Mouse (Mus musculus) embryonic facial prominence, embryonic 14.5 days (tissue): ENCODE measurements around the gene Fam217a. TPM values are rescaled to one million over a fixed set of nuclear protein-coding genes. Genes with fewer than 3 reads are reported as not detected.
"Not testable (repeated sequence)": the region's sequence is repeated elsewhere in the genome, so short reads cannot be mapped to it uniquely, and the experiment has no call there.

Experiments
- ATAC-seq: fragments of 200-750 bp; cut with Nextera tagmentation; 2 replicates; pipeline ENCODE4 v1.8.0; 2017; ENCODE audit warnings: low read depth, moderate number of reproducible peaks, moderate TSS enrichment
- DNase-seq: peaks from one replicate; pipeline ENCODE4 v3.0.0-alpha.2; 2015; ENCODE audit warnings: low spot score
- H3K27ac ChIP-seq: fragments of 300-500 bp; sonication (generic); replicated peaks from 2 replicates; pipeline ENCODE4 v1.5.1; 2014; ENCODE audit warnings: low read depth, mild to moderate bottlenecking, low read length, moderate library complexity
- H3K27me3 ChIP-seq: fragments of 300-500 bp; sonication (generic); replicated peaks from 2 replicates; pipeline ENCODE4 v1.6.1; 2014; ENCODE audit warnings: low read length; ENCODE audit not compliant: control insufficient read depth, insufficient read depth
- H3K36me3 ChIP-seq: fragments of 300-500 bp; sonication (generic); 2 replicates; pipeline ENCODE4 v1.6.1; 2014; ENCODE audit warnings: low read length, mixed read lengths; ENCODE audit not compliant: control insufficient read depth, insufficient read depth
- H3K4me1 ChIP-seq: fragments of 300-500 bp; sonication (generic); 2 replicates; pipeline ENCODE4 v1.6.1; 2014; ENCODE audit warnings: antibody characterized with exemption, low read length; ENCODE audit not compliant: control insufficient read depth, insufficient read depth
- H3K4me2 ChIP-seq: fragments of 300-500 bp; sonication (generic); 2 replicates; pipeline ENCODE4 v1.6.1; 2014; ENCODE audit warnings: low read depth, mild to moderate bottlenecking, low read length, moderate library complexity, mixed read lengths
- H3K4me3 ChIP-seq: fragments of 300-500 bp; sonication (generic); 2 replicates; pipeline ENCODE4 v1.5.1; 2014; ENCODE audit warnings: low read depth, mild to moderate bottlenecking, low read length
- H3K9ac ChIP-seq: fragments of 300-500 bp; sonication (generic); 2 replicates; pipeline ENCODE4 v1.6.1; 2014; ENCODE audit warnings: low read depth, mild to moderate bottlenecking, low read length, moderate library complexity, mixed read lengths
- H3K9me3 ChIP-seq: fragments of 300-500 bp; sonication (generic); 2 replicates; pipeline ENCODE4 v1.6.1; 2016; ENCODE audit warnings: low read length; ENCODE audit not compliant: control insufficient read depth
- WGBS: fragments of 180-500 bp; shearing (Covaris S2); extraction: QIAGEN DNeasy Blood & Tissue Kit; methylation state at CpG from one replicate; pipeline ENCODE4 v1.1.7; 2014; 5-methylcytosine and 5-hydroxymethylcytosine counted together
- polyA plus RNA-seq: library from polyadenylated mRNA; unstranded; fragments of >200 nt; fragmentation: Nextera tagmentation; extraction: Ambion mirVana; gene quantifications from 2 replicates; pipeline ENCODE4 v1.2.1, GENCODE M21; 2014

The Fam217a gene
- 1.1 and 1.3 TPM in 2 replicates for polyA plus RNA-seq

- no peaks in the 10 kb centered on the region for H3K27me3 ChIP-seq
- no peaks in the 10 kb centered on the region for H3K4me1 ChIP-seq
- no peak within 1 kb of the TSS for H3K9ac ChIP-seq
- no peaks in the 10 kb centered on the region for H3K36me3 ChIP-seq
- DNase-seq (no peak), ATAC-seq (no peak)
- no peaks in the 10 kb centered on the region for H3K9me3 ChIP-seq
- no peak within 1 kb of the TSS for H3K4me2 ChIP-seq
- H3K4me3 ChIP-seq, result no peak within 1 kb of the TSS
- no peak within 1 kb of the TSS for H3K27ac ChIP-seq
- WGBS, result 83% methylated on average over 4 of the region's 4 CpGs
Observed at GRCm38 (mm10) chr13:34924210-34924609, at the start of gene Fam217a, which contains the start of gene 4933417A18Rik. Gene Fam217a, minus strand, starts transcription at chr13:34924310. Gene 4933417A18Rik, plus strand, starts transcription at chr13:34924409.

GRCm38 (mm10) chr13:34973770-34974169 lies 49.7 kb upstream of the Fam217a start:
- no peaks in the 10 kb centered on the region for H3K4me1 ChIP-seq
- no peak overlapping the region for H3K27ac ChIP-seq
- H3K9ac ChIP-seq, result no peak overlapping the region
- ATAC-seq, result no peak
- DNase-seq, result no peak
- 63% methylated on average over 1 of the region's 1 CpGs for WGBS
- peaks cover 25% of the 10 kb centered on the region for H3K36me3 ChIP-seq
- no peaks in the 10 kb centered on the region for H3K9me3 ChIP-seq
- no peak overlapping the region for H3K4me3 ChIP-seq
- H3K4me2 ChIP-seq, result no peak overlapping the region
- no peaks in the 10 kb centered on the region for H3K27me3 ChIP-seq

GRCm38 (mm10) chr13:34973149-34973548 lies 49.0 kb upstream of the Fam217a start:
- H3K4me1 ChIP-seq, result no peaks in the 10 kb centered on the region
- H3K27me3 ChIP-seq, result no peaks in the 10 kb centered on the region
- H3K9ac ChIP-seq, result no peak overlapping the region
- ATAC-seq (no peak), DNase-seq (peak; percentile 31)
- H3K4me3 ChIP-seq, result no peak overlapping the region
- H3K4me2 ChIP-seq, result no peak overlapping the region
- no peak overlapping the region for H3K27ac ChIP-seq
- 33% methylated on average over 1 of the region's 1 CpGs for whole genome bisulfite sequencing
- peaks cover 19% of the 10 kb centered on the region for H3K36me3 ChIP-seq
- H3K9me3 ChIP-seq, result no peaks in the 10 kb centered on the region

- not testable (repeated sequence) for H3K4me1 ChIP-seq, DNase-seq, H3K9me3 ChIP-seq, H3K9ac ChIP-seq, ATAC-seq, H3K27me3 ChIP-seq, H3K4me2 ChIP-seq, H3K4me3 ChIP-seq, H3K27ac ChIP-seq
- peaks cover 12% of the 10 kb centered on the region for H3K36me3 ChIP-seq
Observed at GRCm38 (mm10) chr13:34972456-34972855, 48.3 kb upstream of the Fam217a start.

GRCm38 (mm10) chr13:34965647-34966046 lies 41.5 kb upstream of the Fam217a start:
- 67% methylated on average over 9 of the region's 9 CpGs for WGBS
- H3K4me1 ChIP-seq, result not testable (repeated sequence)

DNA sequence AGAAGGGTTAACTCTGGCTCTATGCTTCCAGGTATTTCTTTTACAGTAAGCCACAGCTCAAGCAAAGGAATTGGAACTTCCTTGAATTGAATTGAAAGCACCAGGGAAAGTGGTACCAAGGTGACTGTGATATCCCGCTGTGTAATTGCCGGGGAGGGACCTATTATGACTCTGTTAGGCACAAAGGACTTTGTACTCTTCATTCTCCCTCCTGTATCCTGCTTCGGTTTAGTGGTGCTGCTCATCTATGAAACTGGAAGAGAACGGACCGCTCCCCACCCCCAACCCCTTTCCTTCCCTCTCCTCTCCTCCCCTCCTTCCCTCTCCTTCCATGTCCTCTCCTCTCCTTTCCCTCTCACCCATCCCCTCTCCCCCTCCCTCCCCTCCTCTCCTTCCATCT lies 40.8 kb upstream of the Fam217a start:
- DNase-seq, result peak; percentile 0

More at GRCm38 (mm10) chr13:34965647-34966046, 41.5 kb upstream of the Fam217a start:
- not testable (repeated sequence) for H3K4me3 ChIP-seq, DNase-seq, H3K27ac ChIP-seq, H3K9me3 ChIP-seq, H3K9ac ChIP-seq, H3K4me2 ChIP-seq, ATAC-seq, H3K36me3 ChIP-seq
- H3K27me3 ChIP-seq, result peaks cover 13% of the 10 kb centered on the region; the same call in 1 of the 2 replicates

GRCm38 (mm10) chr13:34964419-34964818 lies 40.3 kb upstream of the Fam217a start:
- Histone ChIP-seq H3K36me3 (no peaks in the 10 kb centered on the region), H3K27me3 (peaks cover 13% of the 10 kb centered on the region; the same call in 1 of the 2 replicates), H3K9ac (peak overlapping the region; percentile 59), H3K27ac (no peak overlapping the region), H3K9me3 (no peaks in the 10 kb centered on the region), H3K4me2 (peak overlapping the region; percentile 66), H3K4me1 (peaks cover 5% of the 10 kb centered on the region; the same call in 1 of the 2 replicates), H3K4me3 (peak overlapping the region; percentile 45)
- DNase-seq (peak; percentile 5), ATAC-seq (no peak)
- 7% methylated on average over 14 of the region's 14 CpGs for WGBS

More for the DNA sequence above, 40.8 kb upstream of the Fam217a start:
- Histone ChIP-seq H3K4me2 (peak overlapping the region; percentile 66), H3K4me1 (peaks cover 5% of the 10 kb centered on the region; the same call in 1 of the 2 replicates), H3K9ac (no peak overlapping the region), H3K4me3 (peak overlapping the region; percentile 45), H3K27ac (no peak overlapping the region), H3K36me3 (no peaks in the 10 kb centered on the region), H3K27me3 (peaks cover 13% of the 10 kb centered on the region; the same call in 1 of the 2 replicates), H3K9me3 (no peaks in the 10 kb centered on the region)
- ATAC-seq, result no peak
- WGBS, result 17% methylated on average over 5 of the region's 5 CpGs

GRCm38 (mm10) chr13:34963511-34964397 lies 39.6 kb upstream of the Fam217a start, which contains the start of gene Eci3:
Gene Eci3, minus strand, starts transcription at chr13:34963810.
- DNase-seq (peak; percentile 82), ATAC-seq (peak; percentile 79)
- no peak within 1 kb of the TSS for H3K27ac ChIP-seq
- peaks cover 5% of the 10 kb centered on the region; the same call in 1 of the 2 replicates for H3K4me1 ChIP-seq
- H3K27me3 ChIP-seq, result peaks cover 13% of the 10 kb centered on the region; the same call in 1 of the 2 replicates
- peak within 1 kb of the TSS; percentile 45 for H3K4me3 ChIP-seq
- peak within 1 kb of the TSS; percentile 66 for H3K4me2 ChIP-seq
- peak within 1 kb of the TSS; percentile 59 for H3K9ac ChIP-seq
- H3K9me3 ChIP-seq, result no peaks in the 10 kb centered on the region
- no peaks in the 10 kb centered on the region for H3K36me3 ChIP-seq
- WGBS, result 7% methylated on average over 32 of the region's 32 CpGs
